Mouse (Mus musculus) T-helper 1 cell (primary cell): ENCODE results near the gene Crtam.

ENCODE experiments used
- in situ Hi-C: fragments of 300-600 bp; cut with MboI, MseI; formaldehyde crosslinking; loops from one replicate; pipeline ENCODE4 v1.15.1; 2025; ENCODE audit warnings: high pct_unique_total_duplicates

Gene Crtam

GRCm38 (mm10) chr9:41011512-41012436 lies 7.3 kb upstream of the Crtam start:
- in situ Hi-C loops = no loop called here

DNA sequence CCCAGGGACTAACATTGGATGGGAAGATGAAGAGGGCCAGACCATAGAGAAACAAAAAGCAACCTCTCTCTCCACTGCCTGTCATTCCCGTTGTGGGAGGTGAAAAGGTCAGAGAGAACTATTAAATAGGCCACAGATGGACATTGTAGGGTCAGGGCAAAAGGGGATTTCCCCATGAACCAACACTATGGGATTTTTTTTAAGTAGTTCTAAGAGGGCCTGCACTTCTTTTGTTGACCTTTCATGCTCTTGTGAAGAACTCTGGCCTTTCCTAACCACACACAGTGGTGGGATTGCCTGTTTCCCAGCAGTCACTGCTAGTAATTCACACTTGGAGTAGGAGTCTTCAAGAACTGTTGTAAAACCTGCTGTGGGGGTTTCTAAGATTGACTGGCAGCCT lies 3.4 kb upstream of the Crtam start:
- in situ Hi-C loops = no loop called here

DNA sequence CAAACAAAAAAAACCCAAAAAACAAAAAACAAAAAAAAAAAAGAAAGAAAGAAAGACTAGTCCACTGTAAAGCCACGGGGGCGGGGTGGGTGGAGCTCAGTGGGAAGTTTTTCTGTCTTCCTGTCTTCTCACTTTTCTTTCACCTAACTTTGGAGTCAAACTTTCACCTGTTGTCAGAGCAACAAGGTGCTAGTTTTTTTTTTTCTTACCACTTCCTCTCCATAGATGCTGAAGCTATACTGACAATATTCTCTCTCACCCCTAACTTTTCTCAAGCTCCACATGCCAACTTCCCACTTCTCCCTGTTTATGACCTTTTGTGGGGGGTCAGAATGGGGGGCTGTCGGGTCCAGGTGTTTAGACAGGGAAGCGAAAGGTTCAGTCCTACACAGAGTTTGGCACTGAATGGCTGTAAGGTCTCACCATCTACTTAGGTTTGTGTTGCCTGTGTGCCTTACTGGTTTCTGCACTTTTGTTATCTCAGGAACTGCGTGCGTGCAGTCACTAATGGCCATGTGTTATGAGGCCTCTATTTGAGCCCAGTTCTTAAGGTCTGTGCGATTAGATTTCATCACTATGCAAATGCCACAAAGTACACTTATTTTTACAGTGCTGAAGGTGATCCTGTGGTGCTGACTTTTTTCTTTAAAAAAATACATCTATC lies 7.2 kb downstream of the Crtam start:
- in situ Hi-C loops = no loop called here

DNA sequence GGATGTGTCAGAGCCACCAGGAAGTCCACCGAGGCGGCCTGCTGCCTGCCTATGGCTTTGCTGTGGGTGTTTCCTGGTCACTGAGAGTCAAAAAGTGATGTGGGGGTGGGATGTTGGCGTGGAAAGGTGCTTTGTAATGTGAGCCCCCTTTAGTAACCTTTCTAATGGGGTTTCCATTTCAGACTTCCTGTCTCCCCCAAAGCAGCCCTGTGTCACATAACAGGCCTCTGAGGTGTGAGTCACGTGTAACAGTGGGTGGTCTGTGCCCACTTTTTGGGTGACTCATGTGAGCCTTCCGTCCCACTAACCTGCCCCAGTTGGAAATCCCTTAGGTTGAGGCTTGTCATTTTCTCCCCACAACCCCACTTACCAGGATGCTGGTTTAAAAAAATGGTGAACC lies 10.4 kb downstream of the Crtam start:
- in situ Hi-C loops = loop anchor here (5.0 kb wide), 2 partner anchors 33 to 193 kb away; no protein-coding TSS in a partner anchor

- in situ Hi-C loops = loop anchor here (5.0 kb wide), 2 partner anchors 36 to 196 kb away; no protein-coding TSS in a partner anchor
Observed at GRCm38 (mm10) chr9:40991511-40991910, 12.9 kb downstream of the Crtam start.

- in situ Hi-C loops = loop anchor here (5.0 kb wide), 2 partner anchors 37 to 197 kb away; no protein-coding TSS in a partner anchor
Observed at GRCm38 (mm10) chr9:40989940-40990588, 14.4 kb downstream of the Crtam start.

DNA sequence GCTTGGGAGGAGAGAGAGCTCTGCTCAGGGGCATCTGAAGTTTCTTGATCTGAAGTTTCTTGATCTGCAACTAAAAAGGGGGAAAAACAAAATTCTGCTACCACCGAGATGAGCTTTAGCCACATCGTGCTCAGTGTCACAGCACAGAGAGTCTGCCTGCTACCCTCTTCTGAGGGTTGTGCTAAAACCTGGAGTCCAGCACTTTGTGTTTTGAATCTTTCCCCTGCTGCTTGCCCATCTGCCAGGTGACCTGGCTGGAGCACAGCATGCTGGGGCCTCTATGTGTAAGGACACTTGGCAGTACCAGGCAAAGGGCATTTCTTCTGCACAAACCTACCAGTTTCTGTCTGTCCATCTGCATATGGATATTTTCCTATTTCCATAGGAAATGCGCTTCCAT lies 20.1 kb downstream of the Crtam start:
- in situ Hi-C loops = no loop called here

DNA sequence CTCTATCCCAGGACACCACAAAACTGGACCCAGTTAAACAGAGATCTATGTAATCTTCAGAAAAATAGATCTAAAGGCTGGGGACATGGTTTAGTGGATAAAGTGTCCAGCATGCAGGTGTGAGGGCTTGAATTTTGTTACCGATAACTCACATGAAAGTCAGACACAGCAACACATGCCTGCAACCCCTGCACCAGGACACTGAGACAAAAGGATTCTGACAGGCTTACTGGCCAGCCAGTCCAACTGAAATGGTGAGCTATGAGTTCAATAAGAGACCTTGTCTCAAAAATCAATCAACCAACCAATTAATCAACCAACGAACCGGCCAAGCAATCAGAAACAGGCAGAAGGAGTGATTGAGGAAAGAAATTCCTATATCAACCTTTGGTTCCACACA lies 20.7 kb downstream of the Crtam start:
- in situ Hi-C loops = no loop called here

DNA sequence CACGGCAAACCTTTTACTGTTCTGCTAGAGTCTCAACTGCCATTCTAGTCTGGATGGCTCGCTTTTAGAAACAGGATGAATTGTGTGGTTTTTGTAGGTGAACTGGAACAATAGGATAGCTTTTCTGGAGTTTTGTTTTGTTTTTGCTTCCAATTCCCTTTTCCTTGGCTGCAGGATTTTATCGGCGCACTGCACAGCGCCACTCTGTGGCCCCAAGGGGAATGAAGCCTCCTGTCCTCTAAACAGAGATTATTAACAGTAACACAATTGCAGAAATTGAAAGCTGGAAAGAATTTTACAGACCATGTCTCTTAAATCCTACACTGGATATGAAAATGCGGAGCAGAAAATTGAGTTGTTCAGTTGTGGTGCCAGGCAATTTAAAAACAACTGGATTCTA lies 21.9 kb downstream of the Crtam start:
- in situ Hi-C loops = no loop called here

GRCm38 (mm10) chr9:40974042-40974801 lies 30.2 kb downstream of the Crtam start:
- in situ Hi-C loops = no loop called here

DNA sequence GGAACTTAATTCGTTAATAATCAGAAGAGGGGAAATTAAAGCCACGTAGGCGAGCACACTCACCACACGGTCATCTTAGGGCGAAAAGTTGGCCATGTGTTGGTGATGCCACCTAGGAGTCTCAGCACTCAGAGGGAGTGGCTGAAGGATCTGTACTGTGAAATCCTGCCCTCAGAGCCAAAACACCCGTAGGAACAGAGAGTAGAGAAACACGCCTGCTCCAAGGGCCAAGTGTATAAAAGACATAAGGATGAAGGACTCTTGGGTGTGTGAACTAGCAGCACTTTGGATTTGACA lies 40.1 kb downstream of the Crtam start:
- in situ Hi-C loops = no loop called here

DNA sequence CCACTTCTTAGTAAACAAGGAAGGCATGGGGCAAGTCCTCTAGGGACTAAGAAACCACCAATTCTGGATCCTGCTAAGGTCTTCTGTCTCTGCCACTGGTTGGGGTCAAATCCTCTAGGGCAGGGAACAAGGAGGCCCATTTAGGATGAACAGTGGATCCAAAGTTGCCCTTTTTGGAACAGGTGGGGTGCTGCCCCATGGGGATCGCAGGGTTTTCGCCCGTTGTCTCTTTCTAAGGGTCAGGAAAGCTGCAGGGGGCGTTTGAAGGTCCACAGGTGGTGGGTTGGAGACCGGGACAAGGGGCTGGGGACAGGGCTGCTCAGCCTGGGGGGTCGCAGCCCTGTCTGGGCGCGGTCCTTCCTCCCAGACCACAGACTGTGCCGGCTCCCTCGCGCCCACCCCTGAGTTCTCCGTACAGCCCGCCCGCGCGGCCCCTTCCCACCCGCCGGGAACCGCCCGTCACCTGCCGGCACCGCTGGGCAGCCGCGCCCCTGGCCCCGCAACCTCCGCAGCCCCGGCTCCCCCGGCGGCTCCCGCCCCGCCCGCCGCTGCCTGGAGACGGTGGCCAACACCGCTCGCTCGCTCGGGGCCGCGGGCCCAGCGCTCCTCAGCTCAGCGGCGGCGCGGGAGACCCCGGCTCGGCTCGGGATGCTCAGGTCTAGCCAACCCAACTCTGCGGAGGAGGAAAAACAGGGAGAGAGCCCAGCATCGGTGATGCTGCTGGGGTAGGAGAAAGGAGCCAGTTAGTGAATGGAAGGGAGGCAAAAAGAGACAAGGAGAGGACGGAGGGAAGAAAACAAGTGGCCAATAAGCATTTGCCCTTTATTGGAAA lies 40.6 kb downstream of the Crtam start, which contains the start of gene Jhy:
TSS of gene Jhy (minus strand) at position 533 of the 832 bp plus-strand sequence.
- in situ Hi-C loops = no loop called here

- in situ Hi-C loops = no loop called here
Observed at GRCm38 (mm10) chr9:40961401-40961800, 43.0 kb downstream of the Crtam start.

- in situ Hi-C loops = no loop called here
Observed at GRCm38 (mm10) chr9:40949039-40949615, 55.3 kb downstream of the Crtam start.

DNA sequence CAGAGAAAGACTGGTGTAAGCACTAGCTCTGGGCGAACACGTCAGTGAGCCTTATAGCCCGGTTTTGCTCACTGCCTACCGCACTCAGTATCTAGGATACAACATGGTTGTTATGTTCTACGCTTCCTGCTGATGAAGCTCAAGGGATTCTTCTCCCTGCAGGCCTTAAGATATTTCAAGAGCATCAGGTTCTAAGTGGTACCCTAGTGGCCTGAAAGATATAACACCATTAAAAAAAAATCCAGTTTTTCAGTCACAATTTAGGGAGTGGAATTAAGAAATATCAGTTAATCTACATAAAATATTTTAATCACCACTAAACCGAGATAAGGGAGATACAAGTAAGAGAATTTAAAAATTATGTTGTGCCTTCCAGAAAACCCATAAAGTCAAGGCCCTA lies 56.0 kb downstream of the Crtam start:
- in situ Hi-C loops = no loop called here

DNA sequence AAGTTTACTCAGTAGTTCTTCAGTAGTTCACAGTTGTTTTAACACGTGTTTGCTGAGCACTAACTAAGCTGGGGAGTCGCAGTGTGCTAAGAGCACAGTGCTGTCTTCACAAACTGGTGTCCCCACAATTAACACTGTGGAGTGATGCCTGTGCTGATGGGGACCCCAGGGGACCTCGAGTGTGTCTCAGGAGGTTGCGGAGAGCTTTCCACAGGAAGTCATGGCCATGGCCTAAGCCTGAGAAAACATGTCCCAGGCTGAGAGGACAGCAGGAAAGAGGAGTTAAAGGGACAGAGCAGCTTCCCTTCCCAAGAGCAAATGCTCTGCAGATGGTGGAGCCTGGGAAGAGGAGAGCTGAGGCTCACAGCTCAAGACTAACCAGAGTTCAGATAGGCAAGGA lies 57.3 kb downstream of the Crtam start:
- in situ Hi-C loops = no loop called here

DNA sequence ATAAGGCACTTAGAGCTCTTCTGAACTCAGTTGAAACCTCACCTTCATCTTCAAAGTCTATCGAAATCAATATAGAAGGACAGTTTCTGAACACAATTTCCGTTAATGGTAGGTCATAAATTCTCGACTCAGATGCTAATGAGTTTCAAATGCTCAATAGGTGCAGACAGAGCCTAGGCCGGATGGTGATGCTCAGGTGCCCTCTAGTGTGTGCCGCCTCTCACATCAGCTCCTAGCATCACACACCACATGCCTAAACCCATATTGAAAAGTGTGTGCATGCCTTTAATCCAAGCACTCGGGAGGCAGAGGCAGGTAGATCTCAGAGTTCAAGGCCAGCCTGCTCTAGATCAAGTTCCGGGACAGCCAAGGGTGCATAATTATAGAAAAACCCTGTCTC lies 67.0 kb downstream of the Crtam start:
- in situ Hi-C loops = no loop called here

- in situ Hi-C loops = no loop called here
Observed at GRCm38 (mm10) chr9:40933323-40933722, 71.1 kb downstream of the Crtam start.

- in situ Hi-C loops = no loop called here
Observed at GRCm38 (mm10) chr9:40927351-40927980, 77.0 kb downstream of the Crtam start.
